Mouse (Mus musculus) G1E (cell line): ENCODE measurements around the gene Sv2a. TPM values are rescaled to one million over a fixed set of nuclear protein-coding genes. Genes with fewer than 3 reads are reported as not detected.

Experiments used
- ATAC-seq: 2 replicates; pipeline ENCODE4 v1.8.0; 2016; ENCODE audit warnings: mild to moderate bottlenecking; ENCODE audit not compliant: insufficient number of reproducible peaks, poor library complexity, low FRiP score, severe bottlenecking; ENCODE audit errors: extremely low read depth
- DNase-seq: peaks from one replicate; pipeline ENCODE4 v3.0.0; 2012; ENCODE audit warnings: low spot score
- H3K27me3 ChIP-seq: 2 replicates; pipeline ENCODE4 v1.6.1; 2012; ENCODE audit warnings: mild to moderate bottlenecking, low read length, inconsistent platforms; ENCODE audit not compliant: insufficient read depth
- H3K36me3 ChIP-seq: replicated peaks from 2 replicates; pipeline ENCODE3; 2012; ENCODE audit warnings: mild to moderate bottlenecking, inconsistent platforms
- H3K4me1 ChIP-seq: 2 replicates; pipeline ENCODE4 v1.6.1; 2012; ENCODE audit warnings: low read depth, low read length, inconsistent platforms, mixed read lengths; ENCODE audit not compliant: insufficient read depth
- H3K4me3 ChIP-seq: 2 replicates; pipeline ENCODE4 v1.5.1; 2012; ENCODE audit warnings: low read depth, mild to moderate bottlenecking, inconsistent platforms, low read length, moderate library complexity, mixed read lengths
- H3K9me3 ChIP-seq: replicated peaks from 2 replicates; pipeline ENCODE4 v1.6.1; 2012; ENCODE audit warnings: inconsistent platforms
- CTCF ChIP-seq: IDR thresholded peaks from 2 replicates; pipeline ENCODE4 v1.5.1; 2012; ENCODE audit warnings: low read depth, low read length, inconsistent platforms, mixed read lengths
- GATA1 ChIP-seq: IDR thresholded peaks from 2 replicates; pipeline ENCODE4 v1.6.1; 2012; ENCODE audit warnings: borderline replicate concordance, low read length, inconsistent platforms, mixed read lengths
- GATA2 ChIP-seq: IDR thresholded peaks from 2 replicates; pipeline ENCODE4 v1.6.1; 2012; ENCODE audit warnings: low read depth, low read length, inconsistent platforms, borderline replicate concordance
- POLR2AphosphoS5 ChIP-seq: IDR thresholded peaks from 2 replicates; pipeline ENCODE4 v1.6.1; 2012; ENCODE audit warnings: low read depth, low read length, inconsistent platforms; ENCODE audit not compliant: insufficient replicate concordance
- TAL1 ChIP-seq: conservative IDR thresholded peaks from 2 replicates; pipeline ENCODE4 v1.6.1; 2012; ENCODE audit warnings: low read depth, low read length, inconsistent platforms, mixed read lengths
- polyA plus RNA-seq: library from polyadenylated mRNA; stranded (reverse); fragments of >175 nt; gene quantifications from 2 replicates; pipeline ENCODE4 v1.2.3, GENCODE M21; 2012
- total RNA-seq, 2 experiments: library from RNA; stranded (forward) in 1 of 2; stranded (reverse) in 1 of 2; fragments of 200-1000 nt in 1 of 2; fragments of >200 nt in 1 of 2; fragmentation: Nextera tagmentation in 1 of 2; gene quantifications; 2 replicates each; pipeline ENCODE4 v1.2.3; 2014 to 2017

The Sv2a gene
- total and polyA plus RNA-seq, 3 experiments = 0.07 to 0.45 (median 0.11) TPM

- TF ChIP-seq GATA1 = no peak
- no peak for DNase-seq
- H3K27me3 ChIP-seq = peaks cover 52% of the 10 kb centered on the region
Measured at GRCm38 (mm10) chr3:96163040-96163439, 17.9 kb upstream of the Sv2a start.

GRCm38 (mm10) chr3:96168466-96169158, 12.3 kb upstream of the Sv2a start:
- DNase-seq (no peak), ATAC-seq (no peak)
- peaks cover 13% of the 10 kb centered on the region for H3K27me3 ChIP-seq
- H3K9me3 ChIP-seq = no peaks in the 10 kb centered on the region
- H3K36me3 ChIP-seq = peaks cover 31% of the 10 kb centered on the region
- H3K4me3 ChIP-seq = no peak overlapping the region
- TF ChIP-seq CTCF = no peak
- no peak for TF ChIP-seq TAL1
- TF ChIP-seq GATA2 = no peak
- no peak for TF ChIP-seq GATA1
- no peak for TF ChIP-seq POLR2AphosphoS5
- H3K4me1 ChIP-seq = peaks cover 25% of the 10 kb centered on the region

More at GRCm38 (mm10) chr3:96163040-96163439, 17.9 kb upstream of the Sv2a start:
- no peaks in the 10 kb centered on the region for H3K9me3 ChIP-seq
- ATAC-seq = no peak
- peaks cover 3% of the 10 kb centered on the region for H3K36me3 ChIP-seq
- H3K4me1 ChIP-seq = peaks cover 19% of the 10 kb centered on the region
- no peak overlapping the region for H3K4me3 ChIP-seq

GRCm38 (mm10) chr3:96170276-96170675, 10.7 kb upstream of the Sv2a start:
- TF ChIP-seq GATA1 = no peak
- no peak for TF ChIP-seq GATA2
- no peak for TF ChIP-seq TAL1
- TF ChIP-seq CTCF = no peak
- no peak for TF ChIP-seq POLR2AphosphoS5
- DNase-seq (no peak), ATAC-seq (no peak)
- no peaks in the 10 kb centered on the region for H3K27me3 ChIP-seq
- peaks cover 46% of the 10 kb centered on the region for H3K36me3 ChIP-seq
- peak overlapping the region; percentile 31; the same call in 1 of the 2 replicates for H3K4me3 ChIP-seq
- peaks cover 41% of the 10 kb centered on the region for H3K4me1 ChIP-seq
- H3K9me3 ChIP-seq = no peaks in the 10 kb centered on the region

GRCm38 (mm10) chr3:96170976-96171545, 9.9 kb upstream of the Sv2a start:
- ATAC-seq (no peak), DNase-seq (no peak)
- no peak for TF ChIP-seq GATA1
- no peak for TF ChIP-seq CTCF
- TF ChIP-seq TAL1 = no peak
- no peak for TF ChIP-seq GATA2
- peak overlapping the region; percentile 94 for H3K4me3 ChIP-seq
- peaks cover 47% of the 10 kb centered on the region for H3K4me1 ChIP-seq
- H3K27me3 ChIP-seq = no peaks in the 10 kb centered on the region
- H3K9me3 ChIP-seq = no peaks in the 10 kb centered on the region
- peaks cover 53% of the 10 kb centered on the region for H3K36me3 ChIP-seq

- no peak for TF ChIP-seq POLR2AphosphoS5
- no peak for TF ChIP-seq CTCF
- no peak for TF ChIP-seq GATA2
- no peak for TF ChIP-seq GATA1
- no peak for TF ChIP-seq TAL1
- ATAC-seq (no peak; the same call in 1 of the 2 replicates), DNase-seq (no peak)
- Histone ChIP-seq H3K9me3 (no peaks in the 10 kb centered on the region), H3K4me1 (peaks cover 53% of the 10 kb centered on the region), H3K27me3 (no peaks in the 10 kb centered on the region), H3K36me3 (peaks cover 59% of the 10 kb centered on the region), H3K4me3 (peak overlapping the region; percentile 94)
Measured at GRCm38 (mm10) chr3:96171583-96172196, 9.3 kb upstream of the Sv2a start.

- Histone ChIP-seq H3K4me3 (peak within 1 kb of the TSS; percentile 94), H3K27me3 (no peaks in the 10 kb centered on the region), H3K36me3 (peaks cover 64% of the 10 kb centered on the region), H3K9me3 (no peaks in the 10 kb centered on the region), H3K4me1 (peaks cover 54% of the 10 kb centered on the region)
- DNase-seq = peak; percentile 78
- peak; percentile 74 for ATAC-seq
- TF ChIP-seq TAL1 (no peak), CTCF (no peak), POLR2AphosphoS5 (no peak), GATA2 (no peak), GATA1 (no peak)
Measured at GRCm38 (mm10) chr3:96172197-96173178, 8.5 kb upstream of the Sv2a start, which contains the start of gene Sf3b4. Gene Sf3b4, plus strand, starts transcription at chr3:96172332.
